Mouse (Mus musculus) G1E (cell line): ENCODE results near the gene Hoxc10. TPM values are rescaled to one million over a fixed set of nuclear protein-coding genes. Genes with fewer than 3 reads are reported as not detected.
A peak's percentile ranks its signal among the peaks of the same experiment; 100 is the strongest.

Source experiments
- ATAC-seq: 2 replicates; pipeline ENCODE4 v1.8.0; 2016; ENCODE audit warnings: mild to moderate bottlenecking; ENCODE audit not compliant: insufficient number of reproducible peaks, poor library complexity, low FRiP score, severe bottlenecking; ENCODE audit errors: extremely low read depth
- DNase-seq: peaks from one replicate; pipeline ENCODE4 v3.0.0; 2012; ENCODE audit warnings: low spot score
- H3K27me3 ChIP-seq: 2 replicates; pipeline ENCODE4 v1.6.1; 2012; ENCODE audit warnings: mild to moderate bottlenecking, low read length, inconsistent platforms; ENCODE audit not compliant: insufficient read depth
- H3K36me3 ChIP-seq: replicated peaks from 2 replicates; pipeline ENCODE3; 2012; ENCODE audit warnings: mild to moderate bottlenecking, inconsistent platforms
- H3K4me1 ChIP-seq: 2 replicates; pipeline ENCODE4 v1.6.1; 2012; ENCODE audit warnings: low read depth, low read length, inconsistent platforms, mixed read lengths; ENCODE audit not compliant: insufficient read depth
- H3K4me3 ChIP-seq: 2 replicates; pipeline ENCODE4 v1.5.1; 2012; ENCODE audit warnings: low read depth, mild to moderate bottlenecking, inconsistent platforms, low read length, moderate library complexity, mixed read lengths
- H3K9me3 ChIP-seq: replicated peaks from 2 replicates; pipeline ENCODE4 v1.6.1; 2012; ENCODE audit warnings: inconsistent platforms
- CTCF ChIP-seq: IDR thresholded peaks from 2 replicates; pipeline ENCODE4 v1.5.1; 2012; ENCODE audit warnings: low read depth, low read length, inconsistent platforms, mixed read lengths
- GATA1 ChIP-seq: IDR thresholded peaks from 2 replicates; pipeline ENCODE4 v1.6.1; 2012; ENCODE audit warnings: borderline replicate concordance, low read length, inconsistent platforms, mixed read lengths
- GATA2 ChIP-seq: IDR thresholded peaks from 2 replicates; pipeline ENCODE4 v1.6.1; 2012; ENCODE audit warnings: low read depth, low read length, inconsistent platforms, borderline replicate concordance
- POLR2AphosphoS5 ChIP-seq: IDR thresholded peaks from 2 replicates; pipeline ENCODE4 v1.6.1; 2012; ENCODE audit warnings: low read depth, low read length, inconsistent platforms; ENCODE audit not compliant: insufficient replicate concordance
- TAL1 ChIP-seq: conservative IDR thresholded peaks from 2 replicates; pipeline ENCODE4 v1.6.1; 2012; ENCODE audit warnings: low read depth, low read length, inconsistent platforms, mixed read lengths
- polyA plus RNA-seq: library from polyadenylated mRNA; stranded (reverse); fragments of >175 nt; gene quantifications from 2 replicates; pipeline ENCODE4 v1.2.3, GENCODE M21; 2012
- total RNA-seq, 2 experiments: library from RNA; stranded (forward) in 1 of 2; stranded (reverse) in 1 of 2; fragments of 200-1000 nt in 1 of 2; fragments of >200 nt in 1 of 2; fragmentation: Nextera tagmentation in 1 of 2; gene quantifications; 2 replicates each; pipeline ENCODE4 v1.2.3; 2014 to 2017

Hoxc10 gene
- total and polyA plus RNA-seq, 3 experiments, result 0.16 to 0.60 (median 0.16) TPM

DNA sequence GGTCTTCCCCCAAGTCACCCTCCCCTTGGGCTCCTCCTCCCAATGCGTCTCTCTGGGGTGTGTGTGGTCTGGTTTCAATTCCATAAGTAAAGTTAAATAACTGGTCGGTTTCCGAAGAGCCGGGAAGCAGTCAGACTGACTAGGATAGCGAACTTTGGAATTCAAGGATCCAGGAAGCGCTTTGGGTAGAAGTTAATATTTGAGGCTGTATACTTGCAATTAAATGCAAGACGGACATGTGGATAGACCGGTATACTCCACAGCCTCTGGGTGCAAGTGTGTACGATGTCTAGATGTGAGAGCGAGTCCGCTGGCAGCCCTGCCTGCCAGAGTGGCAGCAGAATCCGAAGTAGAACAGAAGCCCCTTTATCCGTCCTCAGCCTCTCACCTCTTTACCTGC lies 4.1 kb upstream of the Hoxc10 start:
- TF ChIP-seq POLR2AphosphoS5, result no peak
- TF ChIP-seq GATA2, result no peak
- no peak for TF ChIP-seq TAL1
- no peak for TF ChIP-seq GATA1
- TF ChIP-seq CTCF, result no peak
- no peaks in the 10 kb centered on the region for H3K36me3 ChIP-seq
- DNase-seq, result no peak
- H3K4me3 ChIP-seq, result no peak overlapping the region
- H3K27me3 ChIP-seq, result peaks cover 89% of the 10 kb centered on the region
- H3K4me1 ChIP-seq, result peaks cover 41% of the 10 kb centered on the region
- no peak for ATAC-seq
- H3K9me3 ChIP-seq, result no peaks in the 10 kb centered on the region

DNA sequence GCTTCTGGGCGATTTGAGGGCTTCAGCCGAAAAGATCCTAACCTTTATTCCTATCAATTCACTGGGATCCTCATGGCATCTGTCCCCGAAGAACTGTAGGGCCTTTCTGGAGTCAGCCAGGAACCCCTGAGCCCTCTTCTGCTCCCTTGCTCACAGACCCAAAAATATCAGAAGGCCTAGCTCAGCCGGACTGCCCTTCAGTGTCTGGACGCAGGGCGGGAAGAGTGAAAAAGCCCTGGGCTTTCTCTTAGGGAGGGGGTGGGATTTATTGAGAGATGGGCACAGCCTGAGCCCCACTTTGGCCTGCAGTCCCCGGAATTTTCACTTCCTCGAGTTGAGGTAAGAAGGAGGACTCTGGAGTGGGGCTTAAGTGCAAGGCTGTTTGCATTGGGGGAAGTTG lies 3.3 kb upstream of the Hoxc10 start:
- no peaks in the 10 kb centered on the region for H3K9me3 ChIP-seq
- no peak for TF ChIP-seq POLR2AphosphoS5
- TF ChIP-seq TAL1, result no peak
- TF ChIP-seq GATA2, result no peak
- TF ChIP-seq GATA1, result no peak
- TF ChIP-seq CTCF, result no peak
- peaks cover 44% of the 10 kb centered on the region for H3K4me1 ChIP-seq
- ATAC-seq, result no peak
- peaks cover 88% of the 10 kb centered on the region for H3K27me3 ChIP-seq
- DNase-seq, result no peak
- no peak overlapping the region for H3K4me3 ChIP-seq
- no peaks in the 10 kb centered on the region for H3K36me3 ChIP-seq

DNA sequence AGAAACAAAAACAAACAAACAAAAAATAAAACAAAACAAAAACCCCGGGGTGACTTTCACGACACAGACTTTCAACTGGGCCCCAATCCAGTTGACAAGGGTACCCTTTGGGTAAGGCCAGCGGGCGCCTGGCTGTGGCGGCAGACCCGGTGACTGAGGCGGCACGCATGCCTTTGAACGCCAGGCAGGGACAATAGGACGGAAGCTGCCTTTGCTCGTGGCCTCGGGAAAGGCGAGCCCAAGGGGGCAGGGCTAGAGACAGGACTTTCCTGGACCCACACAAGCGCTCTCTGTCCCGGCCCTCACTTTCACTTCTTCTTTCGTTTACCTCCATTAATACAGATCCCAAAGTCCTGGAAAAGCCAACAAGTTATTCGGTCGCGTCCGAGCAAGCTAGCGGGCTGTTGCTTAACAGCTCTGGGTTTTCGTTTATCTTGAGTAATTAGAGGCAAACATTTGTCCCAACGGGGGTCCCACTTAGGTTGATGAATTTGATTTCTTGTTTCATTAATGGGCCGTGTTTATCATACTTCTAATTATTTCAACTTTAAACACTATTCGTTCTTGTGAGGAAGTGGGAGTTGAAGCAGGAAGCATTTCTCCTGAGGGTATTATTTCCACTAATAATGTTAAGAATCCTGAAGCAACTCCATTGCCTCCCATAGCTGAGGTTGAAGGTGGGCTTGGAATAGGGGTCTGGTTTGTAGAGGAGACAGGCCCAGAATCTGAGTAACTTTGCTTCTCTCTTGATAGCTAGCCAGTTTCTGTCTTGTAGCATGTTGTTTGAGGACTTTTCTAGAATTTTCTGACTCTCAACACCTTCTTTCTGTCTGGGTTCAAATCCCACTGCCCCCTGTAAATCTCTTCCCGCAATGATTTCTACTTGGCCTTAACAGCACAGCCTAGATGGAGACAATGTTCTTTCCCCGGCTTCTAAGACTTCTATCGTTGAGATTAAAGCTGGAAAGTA lies 2.6 kb upstream of the Hoxc10 start:
- Histone ChIP-seq H3K4me1 (peaks cover 44% of the 10 kb centered on the region), H3K4me3 (peak overlapping the region; percentile 66; the same call in 1 of the 2 replicates), H3K36me3 (no peaks in the 10 kb centered on the region), H3K9me3 (no peaks in the 10 kb centered on the region), H3K27me3 (peaks cover 87% of the 10 kb centered on the region)
- DNase-seq (no peak), ATAC-seq (no peak)
- TF ChIP-seq GATA1 (no peak), POLR2AphosphoS5 (no peak), GATA2 (no peak), TAL1 (no peak), CTCF (no peak)

DNA sequence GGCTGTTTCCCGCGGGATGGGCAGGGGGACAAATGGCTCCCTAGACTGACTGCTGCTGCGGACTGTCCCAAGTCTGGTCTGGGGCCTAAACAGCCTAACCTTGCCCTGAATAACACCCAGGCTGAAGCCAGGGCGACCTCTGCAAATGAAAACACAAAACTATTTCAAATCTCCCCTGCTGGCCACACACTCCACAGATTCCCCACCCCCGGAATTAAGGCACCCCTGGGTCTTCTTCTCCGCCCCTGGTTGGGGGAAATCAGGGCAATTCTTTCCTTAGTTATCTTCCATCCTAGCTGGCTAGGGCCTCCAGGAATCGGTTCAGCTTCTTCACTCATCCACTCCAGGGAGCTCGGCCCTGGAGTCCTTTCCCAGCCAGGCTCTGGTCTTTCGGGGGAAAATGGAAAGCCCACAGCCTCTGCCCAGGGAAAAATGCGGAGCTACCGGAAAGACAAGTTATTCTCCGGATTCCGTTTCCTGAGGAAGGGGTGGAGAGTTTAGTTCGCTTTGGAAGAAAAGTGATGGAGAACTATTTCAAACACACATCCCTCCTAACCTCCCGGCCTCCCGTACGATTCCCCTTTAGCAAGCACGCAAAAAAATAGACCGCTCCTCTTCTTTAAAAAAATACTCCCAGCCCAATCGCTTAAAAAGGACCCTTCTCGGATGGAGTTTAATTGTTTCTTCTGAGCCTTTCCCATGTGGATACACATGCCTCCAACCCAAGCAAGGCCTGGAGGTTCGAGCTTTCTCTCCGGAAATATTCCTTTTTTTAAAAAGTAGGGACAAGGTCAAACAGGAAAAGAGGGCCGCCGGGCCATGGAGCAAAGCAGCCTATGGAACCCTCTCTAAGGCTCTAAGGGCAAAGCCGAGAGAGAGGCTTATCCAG lies 1.3 kb upstream of the Hoxc10 start:
- DNase-seq (no peak), ATAC-seq (no peak)
- Histone ChIP-seq H3K4me3 (no peak overlapping the region), H3K27me3 (peaks cover 91% of the 10 kb centered on the region), H3K36me3 (no peaks in the 10 kb centered on the region), H3K9me3 (no peaks in the 10 kb centered on the region), H3K4me1 (peaks cover 39% of the 10 kb centered on the region)
- no peak for TF ChIP-seq GATA1
- TF ChIP-seq GATA2, result no peak
- TF ChIP-seq TAL1, result no peak
- no peak for TF ChIP-seq POLR2AphosphoS5
- TF ChIP-seq CTCF, result no peak

DNA sequence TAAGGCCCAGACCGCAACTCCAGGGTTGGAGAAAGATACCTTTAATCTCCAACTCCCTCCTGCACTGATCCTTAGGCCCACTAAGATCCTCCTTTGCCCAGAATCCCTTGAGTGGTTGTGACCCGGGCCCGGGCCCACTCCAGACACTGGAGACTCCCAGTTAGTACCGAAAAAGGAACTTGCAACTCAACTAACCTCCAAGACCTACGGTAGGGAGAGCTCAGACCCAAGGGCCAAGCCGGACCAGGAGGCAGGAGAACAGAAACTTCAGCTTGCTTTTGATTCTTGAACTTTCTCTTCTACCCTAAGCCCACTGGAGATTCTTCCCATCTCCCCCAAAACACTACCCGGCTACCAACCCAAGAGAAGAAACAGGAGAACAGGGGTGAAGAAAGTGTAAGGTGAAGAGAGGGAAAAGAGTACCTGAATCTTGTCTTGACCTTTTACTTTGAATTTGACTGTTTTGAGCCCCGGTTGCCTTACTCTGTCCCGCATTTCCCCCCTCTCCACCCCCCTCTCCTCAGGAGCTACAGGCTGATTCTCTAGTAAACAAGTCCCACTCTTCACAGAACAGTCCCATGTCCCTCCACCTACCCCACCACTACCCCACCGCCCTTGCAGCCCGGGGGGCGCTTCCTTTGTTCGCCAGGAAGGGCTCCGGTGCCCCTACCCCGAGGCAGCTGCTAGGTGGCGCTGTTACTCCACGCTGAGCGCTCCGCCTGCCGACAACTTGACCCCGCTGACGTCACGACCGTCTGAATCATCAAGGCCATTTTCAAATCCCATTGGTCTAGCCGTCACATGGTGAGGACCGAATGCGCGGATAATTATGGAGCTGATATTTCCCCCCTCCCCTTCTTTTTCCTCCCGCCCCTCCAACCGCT lies 462 bp upstream of the Hoxc10 start:
- DNase-seq (peak; percentile 89), ATAC-seq (peak; percentile 90)
- Histone ChIP-seq H3K4me3 (peak overlapping the region; percentile 65; the same call in 1 of the 2 replicates), H3K4me1 (peaks cover 44% of the 10 kb centered on the region), H3K27me3 (peaks cover 92% of the 10 kb centered on the region), H3K36me3 (no peaks in the 10 kb centered on the region), H3K9me3 (no peaks in the 10 kb centered on the region)
- TF ChIP-seq POLR2AphosphoS5, result no peak
- peak; percentile 92 for TF ChIP-seq CTCF

DNA sequence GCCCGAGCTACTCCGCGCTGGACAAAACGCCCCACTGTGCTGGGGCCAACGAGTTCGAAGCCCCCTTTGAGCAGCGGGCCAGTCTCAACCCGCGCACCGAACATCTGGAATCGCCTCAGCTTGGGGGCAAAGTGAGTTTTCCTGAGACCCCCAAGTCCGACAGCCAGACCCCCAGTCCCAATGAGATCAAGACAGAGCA lies 615 bp downstream of the Hoxc10 start, which contains the start of gene Hoxc5:
Hoxc5 (plus strand) TSS at position 132 of the 199 bp plus-strand sequence.
- ATAC-seq (no peak), DNase-seq (no peak)
- TF ChIP-seq CTCF, result no peak
- TF ChIP-seq POLR2AphosphoS5, result no peak
- TF ChIP-seq GATA2, result no peak
- no peak for TF ChIP-seq TAL1
- TF ChIP-seq GATA1, result no peak
- peaks cover 92% of the 10 kb centered on the region for H3K27me3 ChIP-seq
- no peaks in the 10 kb centered on the region for H3K9me3 ChIP-seq
- peaks cover 48% of the 10 kb centered on the region for H3K4me1 ChIP-seq
- H3K4me3 ChIP-seq, result peak within 1 kb of the TSS; percentile 65; the same call in 1 of the 2 replicates
- H3K36me3 ChIP-seq, result no peaks in the 10 kb centered on the region
